Mouse (Mus musculus): Measurements from ENCODE around the gene Serinc4. TPM values are rescaled to one million over a fixed set of nuclear protein-coding genes. Genes with fewer than 3 reads are reported as not detected.

The Serinc4 gene
- polyA plus RNA-seq, 1 experiment, result not detected

DNA sequence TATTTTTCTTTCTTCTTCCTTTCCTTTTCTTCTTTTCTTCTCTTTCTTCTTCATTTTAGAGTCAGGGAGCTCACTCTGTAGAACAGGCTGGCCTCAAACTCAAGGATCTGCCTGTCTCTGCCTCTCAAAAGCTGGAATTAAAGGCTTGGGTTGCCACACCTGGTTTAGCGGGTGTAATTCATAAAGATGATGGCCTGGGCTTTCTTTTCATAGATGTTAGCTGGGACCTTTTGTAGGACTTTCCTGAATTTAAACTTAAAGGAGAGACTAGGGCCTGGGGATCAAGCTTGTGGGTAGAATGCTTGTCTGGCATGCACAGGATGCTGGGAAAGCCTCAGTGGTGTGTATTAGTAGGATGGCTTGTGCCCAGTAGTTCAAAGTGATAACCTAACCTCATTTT is 12.4 kb downstream of the Serinc4 start, which contains the start of gene Ell3:
TSS of gene Ell3 (minus strand) at position 101 of the 400 bp plus-strand sequence.
- H3K9ac ChIP-seq (ENCODE audit: low read depth, poor library complexity, severe bottlenecking), result peak within 1 kb of the TSS; percentile 58
- no peaks in the 10 kb centered on the region for H3K27me3 ChIP-seq (ENCODE audit: control insufficient read depth, insufficient read depth, low read length, poor library complexity, severe bottlenecking)
- TF ChIP-seq EP300 (IDR thresholded peaks at IDR 0.05; ENCODE audit: insufficient read depth, low read depth, low read length) (no peak), POLR2A (IDR thresholded peaks at IDR 0.05; ENCODE audit: insufficient read depth, low read length) (no peak), CTCF (IDR thresholded peaks at IDR 0.05; ENCODE audit: low read depth, low read length) (no peak)
- no peak within 1 kb of the TSS for H3K27ac ChIP-seq (ENCODE audit: insufficient read depth, low read length)
- H3K4me3 ChIP-seq (ENCODE audit: low read depth, low read length), result no peak within 1 kb of the TSS
- no peaks in the 10 kb centered on the region for H3K4me1 ChIP-seq (ENCODE audit: control insufficient read depth, insufficient read depth, low read length)
- peaks cover 5% of the 10 kb centered on the region for H3K36me3 ChIP-seq (ENCODE audit: control insufficient read depth, insufficient read depth, low read length, poor library complexity, severe bottlenecking)
- no peaks in the 10 kb centered on the region for H3K9me3 ChIP-seq (replicated peaks; ENCODE audit: control insufficient read depth, insufficient read depth, low read length, poor library complexity, severe bottlenecking)

- no peaks in the 10 kb centered on the region for H3K4me1 ChIP-seq (ENCODE audit: control insufficient read depth, insufficient read depth, low read length)
- H3K9ac ChIP-seq (ENCODE audit: low read depth, poor library complexity, severe bottlenecking), result peak overlapping the region; percentile 58
- H3K9me3 ChIP-seq (replicated peaks; ENCODE audit: control insufficient read depth, insufficient read depth, low read length, poor library complexity, severe bottlenecking), result no peaks in the 10 kb centered on the region
- H3K36me3 ChIP-seq (ENCODE audit: control insufficient read depth, insufficient read depth, low read length, poor library complexity, severe bottlenecking), result peaks cover 14% of the 10 kb centered on the region
- H3K4me3 ChIP-seq (ENCODE audit: low read depth, low read length), result peak overlapping the region; percentile 63
- 0 out of 2 replicates have a peak overlapping the region, but pooled peaks have one; percentile 30 for H3K27ac ChIP-seq (ENCODE audit: insufficient read depth, low read length)
- TF ChIP-seq POLR2A (IDR thresholded peaks at IDR 0.05; ENCODE audit: insufficient read depth, low read length), result no peak
- no peak for TF ChIP-seq EP300 (IDR thresholded peaks at IDR 0.05; ENCODE audit: insufficient read depth, low read depth, low read length)
- TF ChIP-seq CTCF (IDR thresholded peaks at IDR 0.05; ENCODE audit: low read depth, low read length), result no peak
- no peaks in the 10 kb centered on the region for H3K27me3 ChIP-seq (ENCODE audit: control insufficient read depth, insufficient read depth, low read length, poor library complexity, severe bottlenecking)
These were observed 13.6 kb downstream of the Serinc4 start for GRCm38 (mm10) chr2:121443068-121443349.

DNA sequence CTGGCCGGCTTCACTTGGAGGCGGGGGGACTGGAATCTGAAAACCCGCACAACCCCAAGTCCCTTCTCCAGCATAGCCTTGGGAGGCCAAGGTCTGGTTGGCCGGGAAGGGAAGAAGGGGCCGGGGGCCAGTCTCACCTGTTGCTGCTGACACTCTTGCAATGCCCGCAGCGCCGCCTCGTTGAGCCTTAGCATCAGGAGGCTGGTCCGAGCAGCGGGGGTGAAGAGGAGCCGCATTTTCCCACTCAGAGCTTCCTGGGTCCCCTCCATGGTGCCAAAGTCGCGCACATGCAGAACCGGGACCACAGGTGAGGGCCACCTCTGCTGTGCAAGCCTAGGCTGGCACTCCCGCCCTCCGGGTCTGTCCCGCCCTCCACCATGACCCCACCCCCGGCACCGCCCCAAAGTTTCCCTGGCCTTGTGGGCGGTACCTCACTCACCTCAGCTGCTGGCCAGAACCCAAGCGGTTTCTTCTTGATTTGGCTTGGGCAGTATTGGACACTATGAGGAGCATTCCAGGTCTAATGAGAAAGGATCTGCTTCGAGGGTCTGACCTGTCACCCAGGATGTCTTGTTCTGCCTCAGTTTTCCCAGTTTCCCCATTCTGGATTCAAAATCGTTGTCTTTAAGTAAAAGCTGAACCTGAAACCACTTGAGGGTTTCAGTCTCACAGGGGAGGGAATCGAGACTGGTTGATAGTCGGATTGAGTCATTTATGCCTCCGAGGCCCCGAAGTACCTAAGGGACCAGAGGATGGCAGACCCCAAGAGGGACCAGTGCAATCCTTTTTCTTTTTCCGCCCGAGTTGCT is 14.1 kb downstream of the Serinc4 start:
- TF ChIP-seq CTCF (IDR thresholded peaks at IDR 0.05; ENCODE audit: low read depth, low read length) (no peak), POLR2A (IDR thresholded peaks at IDR 0.05; ENCODE audit: insufficient read depth, low read length) (peak; percentile 63), EP300 (IDR thresholded peaks at IDR 0.05; ENCODE audit: insufficient read depth, low read depth, low read length) (no peak)
- peak overlapping the region; percentile 81 for H3K4me3 ChIP-seq (ENCODE audit: low read depth, low read length)
- H3K36me3 ChIP-seq (ENCODE audit: control insufficient read depth, insufficient read depth, low read length, poor library complexity, severe bottlenecking), result peaks cover 19% of the 10 kb centered on the region
- no peaks in the 10 kb centered on the region for H3K4me1 ChIP-seq (ENCODE audit: control insufficient read depth, insufficient read depth, low read length)
- peak overlapping the region; percentile 58 for H3K9ac ChIP-seq (ENCODE audit: low read depth, poor library complexity, severe bottlenecking)
- H3K27me3 ChIP-seq (ENCODE audit: control insufficient read depth, insufficient read depth, low read length, poor library complexity, severe bottlenecking), result no peaks in the 10 kb centered on the region
- peak overlapping the region; percentile 30; the same call in 1 of the 2 replicates for H3K27ac ChIP-seq (ENCODE audit: insufficient read depth, low read length)
- H3K9me3 ChIP-seq (replicated peaks; ENCODE audit: control insufficient read depth, insufficient read depth, low read length, poor library complexity, severe bottlenecking), result no peaks in the 10 kb centered on the region

GRCm38 (mm10) chr2:121441800-121442199 is 14.8 kb downstream of the Serinc4 start:
- TF ChIP-seq POLR2A (IDR thresholded peaks at IDR 0.05; ENCODE audit: insufficient read depth, low read length), result no peak
- TF ChIP-seq CTCF (IDR thresholded peaks at IDR 0.05; ENCODE audit: low read depth, low read length), result no peak
- TF ChIP-seq EP300 (IDR thresholded peaks at IDR 0.05; ENCODE audit: insufficient read depth, low read depth, low read length), result no peak
- no peaks in the 10 kb centered on the region for H3K4me1 ChIP-seq (ENCODE audit: control insufficient read depth, insufficient read depth, low read length)
- peaks cover 24% of the 10 kb centered on the region for H3K36me3 ChIP-seq (ENCODE audit: control insufficient read depth, insufficient read depth, low read length, poor library complexity, severe bottlenecking)
- no peaks in the 10 kb centered on the region for H3K27me3 ChIP-seq (ENCODE audit: control insufficient read depth, insufficient read depth, low read length, poor library complexity, severe bottlenecking)
- no peaks in the 10 kb centered on the region for H3K9me3 ChIP-seq (replicated peaks; ENCODE audit: control insufficient read depth, insufficient read depth, low read length, poor library complexity, severe bottlenecking)
- H3K27ac ChIP-seq (ENCODE audit: insufficient read depth, low read length), result no peak overlapping the region
- peak overlapping the region; percentile 81 for H3K4me3 ChIP-seq (ENCODE audit: low read depth, low read length)
- H3K9ac ChIP-seq (ENCODE audit: low read depth, poor library complexity, severe bottlenecking), result peak overlapping the region; percentile 58

- no peaks in the 10 kb centered on the region for H3K27me3 ChIP-seq (ENCODE audit: control insufficient read depth, insufficient read depth, low read length, poor library complexity, severe bottlenecking)
- no peak overlapping the region for H3K27ac ChIP-seq (ENCODE audit: insufficient read depth, low read length)
- no peak for TF ChIP-seq CTCF (IDR thresholded peaks at IDR 0.05; ENCODE audit: low read depth, low read length)
- no peak for TF ChIP-seq POLR2A (IDR thresholded peaks at IDR 0.05; ENCODE audit: insufficient read depth, low read length)
- no peak for TF ChIP-seq EP300 (IDR thresholded peaks at IDR 0.05; ENCODE audit: insufficient read depth, low read depth, low read length)
- H3K9me3 ChIP-seq (replicated peaks; ENCODE audit: control insufficient read depth, insufficient read depth, low read length, poor library complexity, severe bottlenecking), result no peaks in the 10 kb centered on the region
- H3K36me3 ChIP-seq (ENCODE audit: control insufficient read depth, insufficient read depth, low read length, poor library complexity, severe bottlenecking), result peaks cover 28% of the 10 kb centered on the region
- no peak overlapping the region for H3K9ac ChIP-seq (ENCODE audit: low read depth, poor library complexity, severe bottlenecking)
- no peaks in the 10 kb centered on the region for H3K4me1 ChIP-seq (ENCODE audit: control insufficient read depth, insufficient read depth, low read length)
- H3K4me3 ChIP-seq (ENCODE audit: low read depth, low read length), result no peak overlapping the region
These were observed 15.6 kb downstream of the Serinc4 start for GRCm38 (mm10) chr2:121440834-121441605.

All from ES-Bruce4 (cell line).